Mouse (Mus musculus): ENCODE measurements at regions not wholly inside any gene's neighbourhood (a gene's known extent, or its start where the extent isn't known, plus 50 kb on each side); places are given as distances from the start of the nearest gene placed in this dataset.

DNA sequence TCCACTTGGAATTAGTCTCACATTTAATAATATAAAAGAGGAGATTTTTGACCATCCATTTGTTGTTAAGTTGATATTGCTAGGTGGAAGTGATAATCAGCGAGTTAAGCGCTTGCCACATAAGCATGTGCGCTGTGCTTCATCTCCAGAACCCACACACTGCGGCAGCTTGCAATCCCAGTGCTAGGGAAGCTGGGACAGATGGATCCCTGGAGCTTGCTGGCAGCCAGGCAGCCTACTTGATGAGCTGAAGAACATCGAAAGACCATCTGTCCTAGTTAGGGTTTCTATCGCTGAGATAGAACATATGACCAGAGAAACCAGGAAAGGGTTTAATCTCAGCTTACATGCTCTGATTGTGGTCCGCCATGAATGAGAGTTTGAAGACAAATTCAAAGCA, 266.1 kb upstream of the Pfn2 start:
- no peak overlapping the region for H3K4me2 ChIP-seq (ENCODE audit: low read depth, low read length)
- 98% methylated on average over 7 of the region's 7 CpGs for WGBS
- no peak overlapping the region for H3K27ac ChIP-seq (replicated peaks; ENCODE audit: low read depth, low read length)
- DNase-seq (ENCODE audit: low spot score) (no peak), ATAC-seq (replicated peaks; ENCODE audit: insufficient number of reproducible peaks, low FRiP score, low TSS enrichment, low read depth) (no peak)
- no peak overlapping the region for H3K4me3 ChIP-seq (ENCODE audit: low read depth, low read length)
- no peaks in the 10 kb centered on the region for H3K4me1 ChIP-seq (ENCODE audit: control insufficient read depth, insufficient read depth, low read length)
- H3K9me3 ChIP-seq (replicated peaks; ENCODE audit: control insufficient read depth, low read length) = no peaks in the 10 kb centered on the region
- H3K36me3 ChIP-seq (replicated peaks; ENCODE audit: control insufficient read depth, insufficient read depth, low read depth, low read length) = no peaks in the 10 kb centered on the region
- H3K9ac ChIP-seq (replicated peaks; ENCODE audit: low read length) = no peak overlapping the region
- no peaks in the 10 kb centered on the region for H3K27me3 ChIP-seq (ENCODE audit: control insufficient read depth, insufficient read depth, low read length)

DNA sequence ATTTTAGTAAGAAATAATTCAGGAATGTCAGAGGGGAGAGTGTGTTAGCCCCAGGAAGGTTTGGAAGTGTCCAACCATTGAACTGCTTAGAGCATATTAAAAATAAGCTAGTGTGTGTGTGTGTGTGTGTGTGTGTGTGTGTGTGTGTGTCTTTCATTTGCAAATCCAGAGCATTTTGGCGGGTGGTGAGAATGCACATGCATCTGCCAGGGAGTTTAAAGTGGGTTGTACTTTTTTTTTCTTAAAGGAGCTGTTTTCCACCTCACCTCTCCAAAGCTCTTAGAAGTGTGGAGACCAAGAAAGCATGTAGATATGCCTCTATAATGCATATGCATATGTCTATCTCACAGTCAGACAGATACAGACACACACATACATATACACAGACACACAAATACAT, 267.6 kb upstream of the Pfn2 start:
- Histone ChIP-seq H3K9ac (replicated peaks; ENCODE audit: low read length) (no peak overlapping the region), H3K27ac (replicated peaks; ENCODE audit: low read depth, low read length) (no peak overlapping the region), H3K4me1 (ENCODE audit: control insufficient read depth, insufficient read depth, low read length) (no peaks in the 10 kb centered on the region), H3K36me3 (replicated peaks; ENCODE audit: control insufficient read depth, insufficient read depth, low read depth, low read length) (no peaks in the 10 kb centered on the region), H3K9me3 (replicated peaks; ENCODE audit: control insufficient read depth, low read length) (no peaks in the 10 kb centered on the region), H3K27me3 (ENCODE audit: control insufficient read depth, insufficient read depth, low read length) (no peaks in the 10 kb centered on the region), H3K4me2 (ENCODE audit: low read depth, low read length) (no peak overlapping the region), H3K4me3 (ENCODE audit: low read depth, low read length) (no peak overlapping the region)
- ATAC-seq (replicated peaks; ENCODE audit: insufficient number of reproducible peaks, low FRiP score, low TSS enrichment, low read depth) = no peak
- 72% methylated on average over 1 of the region's 1 CpGs for WGBS
- no peak for DNase-seq (ENCODE audit: low spot score)

DNA sequence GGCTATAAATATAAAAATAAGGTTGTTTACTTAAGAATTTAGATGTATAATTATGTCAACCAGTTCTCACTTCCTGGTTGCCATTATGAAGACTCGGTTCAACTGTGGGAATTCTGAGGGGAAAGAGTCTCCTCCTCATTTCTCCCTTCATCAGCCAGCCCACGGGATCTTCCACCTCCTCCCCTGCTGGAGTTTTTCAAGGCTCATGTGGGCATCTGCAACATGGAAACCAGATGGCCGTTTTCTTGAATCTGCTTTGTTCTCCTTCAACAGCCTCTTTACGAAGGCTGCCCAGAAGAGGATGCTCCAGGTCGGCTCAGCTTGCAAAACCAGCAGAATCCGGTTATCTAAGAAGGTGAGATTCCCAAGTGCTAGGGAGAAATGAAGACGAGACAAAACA, 269.0 kb upstream of the Pfn2 start:
- H3K4me2 ChIP-seq (ENCODE audit: low read depth, low read length) = no peak overlapping the region
- no peaks in the 10 kb centered on the region for H3K36me3 ChIP-seq (replicated peaks; ENCODE audit: control insufficient read depth, insufficient read depth, low read depth, low read length)
- no peak overlapping the region for H3K9ac ChIP-seq (replicated peaks; ENCODE audit: low read length)
- H3K27me3 ChIP-seq (ENCODE audit: control insufficient read depth, insufficient read depth, low read length) = no peaks in the 10 kb centered on the region
- no peak for ATAC-seq (replicated peaks; ENCODE audit: insufficient number of reproducible peaks, low FRiP score, low TSS enrichment, low read depth)
- H3K4me3 ChIP-seq (ENCODE audit: low read depth, low read length) = no peak overlapping the region
- H3K4me1 ChIP-seq (ENCODE audit: control insufficient read depth, insufficient read depth, low read length) = no peaks in the 10 kb centered on the region
- 68% methylated on average over 7 of the region's 7 CpGs for WGBS
- H3K27ac ChIP-seq (replicated peaks; ENCODE audit: low read depth, low read length) = no peak overlapping the region
- no peak for DNase-seq (ENCODE audit: low spot score)
- no peaks in the 10 kb centered on the region for H3K9me3 ChIP-seq (replicated peaks; ENCODE audit: control insufficient read depth, low read length)

DNA sequence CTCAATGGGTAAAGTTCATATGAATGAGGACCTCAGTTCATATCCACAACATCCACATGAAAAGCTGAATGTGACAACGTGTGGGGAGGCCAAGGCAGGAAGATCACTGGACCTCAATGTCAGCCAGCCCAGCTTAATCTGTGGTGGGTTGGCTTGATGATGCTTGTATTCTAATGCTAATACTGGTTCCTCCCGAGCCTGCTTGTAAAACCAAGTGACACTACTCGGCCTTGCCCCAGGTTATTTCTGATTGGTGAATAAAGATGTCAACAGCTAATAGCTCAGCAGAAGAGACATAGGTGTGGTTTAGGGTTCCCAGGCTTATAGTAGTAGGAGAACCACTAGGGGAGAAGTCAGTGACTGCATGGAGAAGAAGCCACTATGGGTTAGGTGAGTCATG, 272.2 kb upstream of the Pfn2 start:
- H3K4me1 ChIP-seq (ENCODE audit: control insufficient read depth, insufficient read depth, low read length) = no peaks in the 10 kb centered on the region
- no peaks in the 10 kb centered on the region for H3K27me3 ChIP-seq (ENCODE audit: control insufficient read depth, insufficient read depth, low read length)
- H3K4me2 ChIP-seq (ENCODE audit: low read depth, low read length) = no peak overlapping the region
- no peaks in the 10 kb centered on the region for H3K9me3 ChIP-seq (replicated peaks; ENCODE audit: control insufficient read depth, low read length)
- no peak for ATAC-seq (replicated peaks; ENCODE audit: insufficient number of reproducible peaks, low FRiP score, low TSS enrichment, low read depth)
- no peak overlapping the region for H3K27ac ChIP-seq (replicated peaks; ENCODE audit: low read depth, low read length)
- no peak overlapping the region for H3K4me3 ChIP-seq (ENCODE audit: low read depth, low read length)
- no peak overlapping the region for H3K9ac ChIP-seq (replicated peaks; ENCODE audit: low read length)
- DNase-seq (ENCODE audit: low spot score) = no peak
- 71% methylated on average over 3 of the region's 3 CpGs for WGBS
- no peaks in the 10 kb centered on the region for H3K36me3 ChIP-seq (replicated peaks; ENCODE audit: control insufficient read depth, insufficient read depth, low read depth, low read length)

DNA sequence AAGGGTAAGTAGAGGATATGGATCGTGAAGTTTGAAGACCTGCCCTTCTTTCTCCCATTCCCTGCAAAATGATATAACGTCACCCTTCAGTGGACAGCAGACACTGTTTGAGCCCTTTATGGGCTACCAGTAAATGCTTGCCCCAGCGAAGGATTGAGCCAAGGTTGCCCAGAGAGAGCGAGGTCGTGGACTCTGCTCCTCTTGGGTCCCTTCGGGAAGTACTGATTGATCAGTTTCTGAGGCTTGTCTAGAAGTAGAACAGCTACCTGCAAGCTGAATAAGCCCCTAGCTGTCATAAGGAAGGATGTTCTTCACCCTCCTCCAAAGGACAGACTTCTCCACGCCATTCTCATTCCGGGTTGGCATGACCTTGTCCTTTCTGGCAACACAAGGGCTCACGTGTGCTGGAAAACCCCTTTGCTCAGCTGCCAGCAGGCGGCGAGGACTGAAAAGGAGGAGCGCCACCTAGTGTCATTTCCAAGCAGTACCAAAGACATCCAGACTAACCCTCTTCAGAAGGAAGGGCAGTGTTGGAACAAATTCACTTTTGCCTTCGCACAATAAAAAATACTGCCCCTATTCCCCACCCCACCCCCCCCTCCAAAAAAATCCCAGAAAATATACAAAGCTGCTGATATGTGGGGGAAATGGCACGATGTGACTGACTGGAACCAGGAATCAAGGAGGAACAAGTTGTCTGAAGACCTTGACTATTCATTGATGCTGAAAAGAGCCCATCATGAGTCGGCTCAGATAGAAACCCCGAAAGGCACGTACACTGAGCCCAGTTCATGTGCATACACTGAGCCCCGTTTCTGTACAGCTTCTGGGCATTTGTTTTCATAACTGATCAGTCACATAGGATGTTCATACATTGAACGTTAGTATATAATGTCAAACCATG, 274.8 kb upstream of the Pfn2 start:
- DNase-seq (ENCODE audit: low spot score) (peak; percentile 84), ATAC-seq (replicated peaks; ENCODE audit: insufficient number of reproducible peaks, low FRiP score, low TSS enrichment, low read depth) (0 out of 2 replicates have a peak, but pooled peaks have one; percentile 48)
- H3K4me2 ChIP-seq (ENCODE audit: low read depth, low read length) = no peak overlapping the region
- H3K27ac ChIP-seq (replicated peaks; ENCODE audit: low read depth, low read length) = no peak overlapping the region
- no peaks in the 10 kb centered on the region for H3K36me3 ChIP-seq (replicated peaks; ENCODE audit: control insufficient read depth, insufficient read depth, low read depth, low read length)
- H3K9me3 ChIP-seq (replicated peaks; ENCODE audit: control insufficient read depth, low read length) = no peaks in the 10 kb centered on the region
- 48% methylated on average over 19 of the region's 19 CpGs for WGBS
- H3K4me1 ChIP-seq (ENCODE audit: control insufficient read depth, insufficient read depth, low read length) = no peaks in the 10 kb centered on the region
- H3K27me3 ChIP-seq (ENCODE audit: control insufficient read depth, insufficient read depth, low read length) = no peaks in the 10 kb centered on the region
- no peak overlapping the region for H3K4me3 ChIP-seq (ENCODE audit: low read depth, low read length)
- H3K9ac ChIP-seq (replicated peaks; ENCODE audit: low read length) = no peak overlapping the region

DNA sequence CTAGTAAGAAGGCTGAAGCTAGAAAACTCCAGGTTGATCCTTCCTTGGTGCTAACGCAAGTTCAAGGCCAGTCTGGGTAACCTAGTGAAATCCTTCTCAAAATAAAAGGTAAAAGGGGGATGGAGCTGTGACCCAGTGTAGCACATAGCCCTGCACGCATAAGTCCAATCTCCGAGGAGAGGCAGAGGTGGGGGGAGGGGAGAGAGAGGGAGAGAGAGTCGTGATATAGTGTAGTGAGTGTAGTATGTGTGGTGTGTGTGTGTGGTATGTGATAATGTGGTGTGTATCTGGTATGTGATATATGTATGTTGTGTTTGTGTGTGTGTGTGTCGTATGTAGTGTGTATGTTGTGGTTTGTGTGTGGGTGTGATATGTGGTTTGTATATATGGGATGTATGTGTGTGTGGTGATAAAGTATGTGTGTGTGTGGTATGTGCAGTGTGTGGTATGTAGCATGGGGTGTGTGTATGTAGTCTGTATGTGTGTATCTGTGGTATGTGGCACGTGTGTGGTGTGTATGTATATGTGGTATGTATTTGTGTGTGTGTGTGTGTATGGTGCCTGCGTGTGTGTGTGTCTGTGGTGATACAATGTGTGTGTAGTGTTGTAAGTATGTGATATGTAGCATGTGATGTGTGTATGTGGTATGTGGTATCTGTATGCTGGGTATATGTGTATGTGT, 275.7 kb upstream of the Pfn2 start:
- Histone ChIP-seq H3K27ac (replicated peaks; ENCODE audit: low read depth, low read length) (no peak overlapping the region), H3K9ac (replicated peaks; ENCODE audit: low read length) (no peak overlapping the region), H3K4me2 (ENCODE audit: low read depth, low read length) (no peak overlapping the region), H3K36me3 (replicated peaks; ENCODE audit: control insufficient read depth, insufficient read depth, low read depth, low read length) (no peaks in the 10 kb centered on the region), H3K9me3 (replicated peaks; ENCODE audit: control insufficient read depth, low read length) (no peaks in the 10 kb centered on the region), H3K27me3 (ENCODE audit: control insufficient read depth, insufficient read depth, low read length) (no peaks in the 10 kb centered on the region), H3K4me3 (ENCODE audit: low read depth, low read length) (no peak overlapping the region), H3K4me1 (ENCODE audit: control insufficient read depth, insufficient read depth, low read length) (no peaks in the 10 kb centered on the region)
- WGBS = 75% methylated on average over 7 of the region's 7 CpGs
- ATAC-seq (replicated peaks; ENCODE audit: insufficient number of reproducible peaks, low FRiP score, low TSS enrichment, low read depth) (no peak), DNase-seq (ENCODE audit: low spot score) (no peak)

DNA sequence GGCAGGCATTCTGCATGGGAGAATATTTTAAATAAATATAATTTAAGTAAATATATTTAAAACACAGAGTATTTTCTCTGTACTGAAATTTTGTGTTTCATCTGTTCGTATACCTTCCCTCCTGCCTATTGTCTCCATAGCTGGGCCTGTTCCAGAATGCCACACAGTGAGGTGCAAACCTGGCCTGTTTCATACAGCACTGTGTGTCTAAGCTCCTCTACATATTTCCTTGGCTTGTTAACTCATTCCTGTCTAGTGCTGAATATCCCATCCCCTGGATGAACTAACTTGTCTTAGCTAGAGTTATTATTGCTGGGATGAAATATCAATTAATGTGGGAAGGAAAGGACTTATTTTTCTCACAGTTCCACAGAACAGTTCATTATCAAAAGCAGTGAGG, 277.0 kb upstream of the Pfn2 start:
- Histone ChIP-seq H3K4me3 (ENCODE audit: low read depth, low read length) (no peak overlapping the region), H3K9ac (replicated peaks; ENCODE audit: low read length) (no peak overlapping the region), H3K27ac (replicated peaks; ENCODE audit: low read depth, low read length) (no peak overlapping the region), H3K4me2 (ENCODE audit: low read depth, low read length) (no peak overlapping the region), H3K9me3 (replicated peaks; ENCODE audit: control insufficient read depth, low read length) (no peaks in the 10 kb centered on the region), H3K27me3 (ENCODE audit: control insufficient read depth, insufficient read depth, low read length) (no peaks in the 10 kb centered on the region), H3K4me1 (ENCODE audit: control insufficient read depth, insufficient read depth, low read length) (no peaks in the 10 kb centered on the region), H3K36me3 (replicated peaks; ENCODE audit: control insufficient read depth, insufficient read depth, low read depth, low read length) (no peaks in the 10 kb centered on the region)
- no peak for DNase-seq (ENCODE audit: low spot score)
- ATAC-seq (replicated peaks; ENCODE audit: insufficient number of reproducible peaks, low FRiP score, low TSS enrichment, low read depth) = no peak
- 80% methylated on average over 1 of the region's 1 CpGs for WGBS

DNA sequence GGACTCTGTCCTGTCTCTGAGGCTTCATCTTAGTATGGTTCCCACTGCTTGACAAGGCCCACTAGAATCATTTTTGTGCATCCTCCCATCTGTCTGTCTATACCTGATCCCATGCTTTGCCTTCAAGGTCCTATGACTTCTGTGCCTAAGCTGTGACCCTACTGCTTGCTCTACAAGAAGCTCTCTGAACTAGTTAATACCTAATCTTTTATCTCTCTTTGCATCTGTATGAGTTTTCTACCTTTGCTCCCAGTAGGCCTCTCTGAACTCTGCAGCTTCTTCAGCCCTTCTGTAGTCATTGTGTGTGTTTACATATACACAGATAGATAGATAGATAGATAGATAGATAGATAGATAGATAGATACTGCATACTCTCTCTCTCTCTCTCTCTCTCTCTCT, 279.1 kb upstream of the Pfn2 start:
- H3K9me3 ChIP-seq (replicated peaks; ENCODE audit: control insufficient read depth, low read length) = no peaks in the 10 kb centered on the region
- ATAC-seq (replicated peaks; ENCODE audit: insufficient number of reproducible peaks, low FRiP score, low TSS enrichment, low read depth) (no peak), DNase-seq (ENCODE audit: low spot score) (no peak)

More for the DNA sequence above, 279.1 kb upstream of the Pfn2 start:
- no peak overlapping the region for H3K9ac ChIP-seq (replicated peaks; ENCODE audit: low read length)
- no peak overlapping the region for H3K27ac ChIP-seq (replicated peaks; ENCODE audit: low read depth, low read length)
- H3K4me2 ChIP-seq (ENCODE audit: low read depth, low read length) = no peak overlapping the region
- no peak overlapping the region for H3K4me3 ChIP-seq (ENCODE audit: low read depth, low read length)
- H3K36me3 ChIP-seq (replicated peaks; ENCODE audit: control insufficient read depth, insufficient read depth, low read depth, low read length) = no peaks in the 10 kb centered on the region
- H3K4me1 ChIP-seq (ENCODE audit: control insufficient read depth, insufficient read depth, low read length) = no peaks in the 10 kb centered on the region
- no peaks in the 10 kb centered on the region for H3K27me3 ChIP-seq (ENCODE audit: control insufficient read depth, insufficient read depth, low read length)

Data from embryonic facial prominence, embryonic 11.5 days (tissue).